Mouse (Mus musculus) neural tube, embryonic 12.5 days (tissue): ENCODE measurements around the gene Aprt. TPM values are rescaled to one million over a fixed set of nuclear protein-coding genes. Genes with fewer than 3 reads are reported as not detected.

ENCODE experiments used
- ATAC-seq: fragments of 200-750 bp; cut with Nextera tagmentation; 2 replicates; pipeline ENCODE4 v1.8.0; 2017; ENCODE audit warnings: low read depth, mild to moderate bottlenecking, moderate TSS enrichment, moderate library complexity; ENCODE audit not compliant: low FRiP score
- H3K27ac ChIP-seq: fragments of 300-500 bp; sonication (generic); 2 replicates; pipeline ENCODE4 v1.5.1; 2016
- H3K27me3 ChIP-seq: fragments of 300-500 bp; sonication (generic); replicated peaks from 2 replicates; pipeline ENCODE4 v1.6.1; 2016; ENCODE audit warnings: mild to moderate bottlenecking
- H3K36me3 ChIP-seq: fragments of 300-500 bp; sonication (generic); 2 replicates; pipeline ENCODE4 v1.6.1; 2016; ENCODE audit warnings: mild to moderate bottlenecking
- H3K4me1 ChIP-seq: fragments of 300-500 bp; sonication (generic); 2 replicates; pipeline ENCODE4 v1.6.1; 2016
- H3K4me2 ChIP-seq: fragments of 300-500 bp; sonication (generic); replicated peaks from 2 replicates; pipeline ENCODE4 v1.6.1; 2016; ENCODE audit warnings: mild to moderate bottlenecking
- H3K4me3 ChIP-seq: fragments of 300-500 bp; sonication (generic); 2 replicates; pipeline ENCODE4 v1.5.1; 2016
- H3K9ac ChIP-seq: fragments of 300-500 bp; sonication (generic); 2 replicates; pipeline ENCODE4 v1.6.1; 2016; ENCODE audit warnings: mild to moderate bottlenecking
- H3K9me3 ChIP-seq: fragments of 300-500 bp; sonication (generic); 2 replicates; pipeline ENCODE4 v1.6.1; 2016; ENCODE audit warnings: mild to moderate bottlenecking
- WGBS: fragments of 180-500 bp; shearing (Covaris S2); methylation state at CpG from one replicate; pipeline ENCODE4 v1.1.7; 2016; 5-methylcytosine and 5-hydroxymethylcytosine counted together
- polyA plus RNA-seq: library from polyadenylated mRNA; unstranded; fragments of >200 nt; fragmentation: Nextera tagmentation; extraction: Ambion mirVana; gene quantifications from 2 replicates; pipeline ENCODE4 v1.2.1, GENCODE M21; 2016

The Aprt gene
- polyA plus RNA-seq, 1 experiment from 2014 or later: 182 TPM

DNA sequence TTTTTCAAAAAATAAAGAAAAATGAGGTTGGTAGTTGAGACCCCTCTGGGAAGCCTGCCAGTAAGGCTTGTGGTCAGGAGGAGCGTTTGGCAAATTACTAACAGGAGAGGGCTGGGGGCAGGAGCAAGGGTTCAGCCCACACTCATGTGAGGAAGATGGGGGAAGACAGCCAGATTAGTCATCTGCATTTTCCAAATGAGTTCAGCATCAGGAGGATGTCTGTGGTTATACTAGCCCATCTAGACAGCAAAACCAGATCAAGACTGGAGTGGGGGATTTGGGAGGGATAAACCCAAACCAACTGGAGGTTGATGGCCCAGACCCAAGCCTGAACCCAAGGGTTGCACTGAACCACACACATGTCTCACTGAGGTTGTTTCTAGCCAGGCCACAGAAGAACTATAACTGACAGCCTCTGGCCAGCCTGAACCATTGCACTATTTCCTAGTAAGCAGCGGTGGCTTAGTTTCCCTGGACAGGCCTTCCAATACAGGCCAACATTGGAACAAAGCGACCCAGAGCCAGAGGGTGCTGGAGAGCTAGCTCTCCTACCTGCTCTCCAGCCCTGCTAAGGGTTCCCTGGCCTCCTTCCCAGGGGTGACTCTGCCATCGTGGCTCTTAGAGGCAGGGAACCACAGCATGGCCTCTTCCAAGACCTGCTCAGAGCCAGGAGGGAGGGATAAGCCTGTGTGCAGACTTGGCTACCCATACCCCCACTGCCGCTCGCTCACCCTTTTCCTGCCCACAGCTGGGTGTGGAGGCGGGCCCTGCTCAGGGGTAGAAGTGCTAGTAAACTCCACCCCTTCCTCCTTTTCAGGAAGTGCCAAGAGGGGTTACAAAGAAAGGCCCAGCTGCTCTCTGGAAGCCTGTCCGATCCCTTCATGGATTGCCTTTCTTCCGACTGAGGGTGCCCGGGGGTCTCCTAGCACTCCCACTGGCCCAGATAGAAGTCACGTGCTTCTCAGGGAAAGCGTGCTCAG is 20.4 kb downstream of the Aprt start:
- Histone ChIP-seq H3K4me3 (no peak overlapping the region), H3K27ac (no peak overlapping the region), H3K27me3 (peaks cover 6% of the 10 kb centered on the region), H3K9me3 (no peaks in the 10 kb centered on the region), H3K9ac (no peak overlapping the region), H3K4me2 (no peak overlapping the region), H3K4me1 (peaks cover 10% of the 10 kb centered on the region; the same call in 1 of the 2 replicates), H3K36me3 (no peaks in the 10 kb centered on the region)
- 69% methylated on average over 12 of the region's 12 CpGs for WGBS
- ATAC-seq: no peak

DNA sequence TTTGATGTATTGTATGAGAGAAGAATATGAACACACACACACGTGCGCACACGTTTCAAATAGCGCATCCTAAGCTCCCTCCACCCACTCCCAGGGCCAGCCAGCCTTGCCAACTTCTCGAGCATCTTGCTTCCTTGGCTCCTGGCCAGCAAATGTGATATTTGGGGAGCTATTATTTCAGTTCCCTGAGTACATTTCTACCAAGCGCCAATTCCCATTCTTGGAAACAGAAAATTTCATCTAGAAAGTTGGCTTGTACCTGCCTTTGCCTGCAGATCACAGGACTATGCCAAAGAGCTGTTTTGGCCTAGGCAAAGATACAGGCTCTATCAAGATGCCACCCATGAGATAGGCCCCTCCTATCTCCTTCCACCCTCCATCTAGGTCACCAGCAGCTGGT is 21.9 kb downstream of the Aprt start:
- H3K27ac ChIP-seq: no peak overlapping the region
- H3K9ac ChIP-seq: no peak overlapping the region
- no peaks in the 10 kb centered on the region for H3K9me3 ChIP-seq
- 88% methylated on average over 6 of the region's 6 CpGs for WGBS
- H3K4me1 ChIP-seq: peaks cover 21% of the 10 kb centered on the region; the same call in 1 of the 2 replicates
- no peak overlapping the region for H3K4me3 ChIP-seq
- no peak overlapping the region for H3K4me2 ChIP-seq
- H3K27me3 ChIP-seq: peaks cover 21% of the 10 kb centered on the region
- no peaks in the 10 kb centered on the region for H3K36me3 ChIP-seq
- no peak for ATAC-seq

DNA sequence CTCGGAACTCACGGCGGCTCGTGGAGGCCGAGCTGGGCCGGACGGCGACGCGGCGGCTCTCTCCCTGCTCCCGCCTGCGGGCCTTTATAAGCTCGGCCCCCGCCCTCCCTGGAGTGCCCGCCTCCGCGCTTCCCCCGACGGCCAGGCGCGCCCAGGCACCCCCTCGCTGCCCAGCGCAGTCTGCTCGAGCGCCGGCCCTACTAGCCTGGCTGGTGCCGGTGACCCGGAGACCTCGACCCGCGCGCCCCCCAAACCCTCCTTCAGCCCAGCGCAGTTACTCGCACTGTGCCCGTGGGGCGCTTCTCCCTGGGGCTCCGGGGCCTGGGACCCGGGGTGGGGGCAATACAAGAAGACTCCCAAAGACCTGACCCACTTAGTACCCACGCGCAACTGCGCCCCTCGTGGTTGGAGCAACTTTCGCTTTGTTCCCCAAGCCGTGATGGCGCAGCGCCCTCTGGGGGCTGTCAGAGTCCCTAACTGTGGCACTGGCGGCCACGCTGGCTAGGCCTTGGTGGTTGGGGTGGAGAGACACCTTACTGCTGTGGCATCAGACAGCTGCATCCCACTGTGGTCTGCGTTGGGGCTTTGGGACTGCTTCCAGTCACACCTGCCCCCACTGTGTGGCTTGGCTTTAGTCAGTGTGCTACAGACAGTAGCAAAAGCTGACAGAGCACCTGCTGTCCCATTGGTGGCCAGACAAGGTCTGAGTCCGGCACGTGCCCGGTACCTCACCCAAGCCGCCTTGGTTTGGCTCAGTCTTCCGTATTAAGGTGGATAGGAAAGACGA is 25.3 kb downstream of the Aprt start, which contains the start of gene Piezo1:
Gene Piezo1, minus strand, starts transcription at position 65 of the 787 bp plus-strand sequence.
- Histone ChIP-seq H3K9ac (peak within 1 kb of the TSS; percentile 68), H3K27ac (no peak within 1 kb of the TSS), H3K27me3 (peaks cover 33% of the 10 kb centered on the region), H3K4me3 (peak within 1 kb of the TSS; percentile 52), H3K36me3 (no peaks in the 10 kb centered on the region), H3K4me1 (peaks cover 23% of the 10 kb centered on the region; the same call in 1 of the 2 replicates), H3K4me2 (peak within 1 kb of the TSS; percentile 90), H3K9me3 (no peaks in the 10 kb centered on the region)
- peak; percentile 65; the same call in 1 of the 2 replicates for ATAC-seq
- 13% methylated on average over 56 of the region's 56 CpGs for WGBS

DNA sequence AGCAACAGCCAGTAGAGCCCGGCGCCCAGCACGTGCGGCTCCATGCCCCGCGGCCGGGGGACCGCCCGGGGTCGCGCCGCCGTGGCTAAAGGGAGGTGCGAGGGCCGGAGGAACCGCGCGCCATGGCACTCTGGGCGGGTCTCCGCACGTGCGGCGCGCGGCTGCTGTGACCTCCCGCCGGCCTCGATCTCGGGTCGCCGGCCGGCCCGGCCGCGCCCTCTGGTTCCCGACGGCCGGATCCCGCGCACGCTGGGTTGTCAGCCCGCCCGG is 25.8 kb downstream of the Aprt start:
- Histone ChIP-seq H3K27me3 (peaks cover 33% of the 10 kb centered on the region), H3K4me3 (peak overlapping the region; percentile 52), H3K27ac (no peak overlapping the region), H3K4me2 (peak overlapping the region; percentile 90), H3K9ac (peak overlapping the region; percentile 68), H3K9me3 (no peaks in the 10 kb centered on the region), H3K4me1 (peaks cover 23% of the 10 kb centered on the region; the same call in 1 of the 2 replicates), H3K36me3 (no peaks in the 10 kb centered on the region)
- WGBS: under 1% methylated on average over 43 of the region's 43 CpGs
- no peak for ATAC-seq

DNA sequence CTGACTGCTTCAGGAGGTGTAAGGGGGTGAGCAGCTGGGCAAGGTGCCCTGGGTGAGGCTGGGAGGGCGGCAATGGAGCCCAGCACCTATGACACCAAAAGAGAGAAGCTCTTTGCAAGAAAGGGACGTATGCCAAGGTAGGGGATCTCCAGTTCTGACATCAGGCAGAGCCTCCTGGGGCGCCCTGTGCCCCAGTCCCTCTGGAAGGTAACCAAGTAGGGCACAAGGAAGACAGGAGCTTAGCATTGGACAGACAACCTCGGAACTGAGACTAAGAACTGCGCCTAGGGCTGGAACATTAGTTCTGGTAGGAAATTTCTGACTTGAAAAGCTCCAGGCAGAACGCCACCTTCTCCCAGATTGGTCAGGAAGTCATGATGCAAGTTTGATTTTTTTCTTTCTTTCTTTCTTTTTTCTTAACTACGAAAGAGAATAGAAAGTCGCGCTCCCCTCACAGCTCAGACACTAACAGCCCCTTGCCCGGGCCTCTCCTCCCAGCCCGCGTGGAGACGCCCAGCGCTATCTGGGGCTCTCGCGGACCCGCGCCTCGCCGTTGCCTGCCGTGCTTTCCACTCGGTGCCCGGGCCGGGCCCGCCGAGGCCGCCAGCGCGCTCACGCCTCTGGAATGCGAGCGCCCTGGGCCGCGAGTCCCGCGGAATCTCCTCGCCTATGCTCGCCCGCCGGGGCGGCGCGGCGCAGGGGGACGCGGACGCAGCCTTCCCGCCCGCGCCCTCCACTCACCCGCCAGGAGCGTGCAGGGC is 26.3 kb downstream of the Aprt start:
- Histone ChIP-seq H3K27me3 (peaks cover 33% of the 10 kb centered on the region), H3K36me3 (no peaks in the 10 kb centered on the region), H3K27ac (no peak overlapping the region), H3K4me1 (peaks cover 23% of the 10 kb centered on the region; the same call in 1 of the 2 replicates), H3K9me3 (no peaks in the 10 kb centered on the region), H3K4me2 (peak overlapping the region; percentile 90), H3K9ac (peak overlapping the region; percentile 68), H3K4me3 (peak overlapping the region; percentile 52)
- 5% methylated on average over 52 of the region's 52 CpGs for WGBS
- ATAC-seq: peak; percentile 48; the same call in 1 of the 2 replicates

DNA sequence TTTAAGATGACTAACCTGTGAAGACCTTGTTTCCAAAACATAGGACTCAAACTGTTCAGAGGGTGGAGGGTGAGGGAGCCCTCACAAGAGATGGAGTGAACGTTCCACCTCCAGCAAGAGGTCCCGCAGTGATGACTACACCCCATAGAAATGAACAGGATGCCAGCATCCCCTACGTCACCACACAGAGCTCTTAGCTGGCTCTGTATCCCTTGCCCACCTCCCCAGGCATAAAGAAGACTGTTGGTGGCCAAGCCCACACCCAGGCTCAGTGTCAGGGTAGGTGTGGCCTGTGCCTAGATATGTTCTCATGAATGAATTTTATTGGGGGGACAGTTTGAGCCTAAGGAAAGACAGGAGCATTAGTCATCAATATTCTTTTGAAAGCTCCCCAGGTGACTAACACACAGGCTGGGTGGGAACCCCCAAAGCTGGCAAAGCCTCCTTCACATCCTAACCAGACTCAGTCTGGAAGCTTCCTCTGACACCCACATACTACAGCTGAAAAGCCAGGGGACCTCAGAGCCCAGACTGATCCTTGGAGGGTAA is 27.7 kb downstream of the Aprt start:
- H3K4me1 ChIP-seq: peaks cover 23% of the 10 kb centered on the region; the same call in 1 of the 2 replicates
- no peaks in the 10 kb centered on the region for H3K9me3 ChIP-seq
- H3K27me3 ChIP-seq: peaks cover 33% of the 10 kb centered on the region
- H3K36me3 ChIP-seq: no peaks in the 10 kb centered on the region
- peak overlapping the region; percentile 15 for H3K4me2 ChIP-seq
- no peak overlapping the region for H3K27ac ChIP-seq
- no peak overlapping the region for H3K4me3 ChIP-seq
- no peak overlapping the region for H3K9ac ChIP-seq
- WGBS: 82% methylated on average over 3 of the region's 3 CpGs
- no peak for ATAC-seq

DNA sequence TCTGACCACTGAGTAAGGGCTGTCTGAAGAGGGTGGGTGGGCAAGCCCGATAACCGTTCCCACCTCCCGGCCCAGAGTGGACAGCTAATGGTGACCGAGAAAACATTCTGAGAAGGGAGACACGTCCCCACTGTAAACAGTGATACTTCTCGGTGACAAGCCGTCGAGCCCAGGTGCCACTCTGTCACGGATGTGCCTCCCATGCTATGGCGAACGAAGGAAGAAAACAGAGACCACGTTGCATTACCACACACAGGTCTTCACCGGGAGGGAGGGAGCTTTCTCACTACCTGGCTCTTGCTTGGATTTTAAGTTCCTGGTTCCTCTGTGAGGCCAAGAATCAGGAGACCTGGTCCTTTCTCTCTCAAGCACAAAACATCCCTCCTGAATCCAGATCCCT is 28.4 kb downstream of the Aprt start:
- WGBS: 63% methylated on average over 13 of the region's 13 CpGs
- no peak overlapping the region for H3K27ac ChIP-seq
- peaks cover 23% of the 10 kb centered on the region; the same call in 1 of the 2 replicates for H3K4me1 ChIP-seq
- H3K4me2 ChIP-seq: 0 out of 2 replicates have a peak overlapping the region, but pooled peaks have one; percentile 1
- no peaks in the 10 kb centered on the region for H3K36me3 ChIP-seq
- no peak overlapping the region for H3K9ac ChIP-seq
- peaks cover 33% of the 10 kb centered on the region for H3K27me3 ChIP-seq
- no peak overlapping the region for H3K4me3 ChIP-seq
- no peaks in the 10 kb centered on the region for H3K9me3 ChIP-seq
- no peak for ATAC-seq

DNA sequence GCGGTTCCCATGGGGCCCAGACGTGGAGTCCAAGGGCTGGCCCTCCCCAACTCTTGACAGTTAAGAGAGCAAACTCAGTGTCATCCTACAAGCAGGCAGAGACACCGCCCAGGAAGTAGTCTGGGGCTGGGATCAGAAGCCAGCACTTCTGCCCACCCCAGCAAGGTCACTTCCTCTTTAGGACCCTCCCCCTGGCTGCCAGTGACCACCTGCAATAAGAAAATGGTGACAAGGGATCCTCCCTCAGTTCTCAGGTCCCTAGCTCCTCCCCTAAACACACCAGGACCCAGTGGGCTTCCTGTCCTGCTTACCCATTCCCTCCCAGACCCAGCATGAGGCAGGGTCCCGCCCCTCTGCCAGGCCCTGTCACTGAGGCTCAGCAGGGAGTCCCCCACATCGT is 28.9 kb downstream of the Aprt start:
- Histone ChIP-seq H3K9ac (no peak overlapping the region), H3K4me3 (no peak overlapping the region), H3K4me2 (0 out of 2 replicates have a peak overlapping the region, but pooled peaks have one; percentile 1), H3K36me3 (no peaks in the 10 kb centered on the region), H3K9me3 (no peaks in the 10 kb centered on the region), H3K4me1 (peaks cover 23% of the 10 kb centered on the region; the same call in 1 of the 2 replicates), H3K27me3 (peaks cover 33% of the 10 kb centered on the region), H3K27ac (no peak overlapping the region)
- WGBS: 27% methylated on average over 5 of the region's 5 CpGs
- ATAC-seq: no peak

DNA sequence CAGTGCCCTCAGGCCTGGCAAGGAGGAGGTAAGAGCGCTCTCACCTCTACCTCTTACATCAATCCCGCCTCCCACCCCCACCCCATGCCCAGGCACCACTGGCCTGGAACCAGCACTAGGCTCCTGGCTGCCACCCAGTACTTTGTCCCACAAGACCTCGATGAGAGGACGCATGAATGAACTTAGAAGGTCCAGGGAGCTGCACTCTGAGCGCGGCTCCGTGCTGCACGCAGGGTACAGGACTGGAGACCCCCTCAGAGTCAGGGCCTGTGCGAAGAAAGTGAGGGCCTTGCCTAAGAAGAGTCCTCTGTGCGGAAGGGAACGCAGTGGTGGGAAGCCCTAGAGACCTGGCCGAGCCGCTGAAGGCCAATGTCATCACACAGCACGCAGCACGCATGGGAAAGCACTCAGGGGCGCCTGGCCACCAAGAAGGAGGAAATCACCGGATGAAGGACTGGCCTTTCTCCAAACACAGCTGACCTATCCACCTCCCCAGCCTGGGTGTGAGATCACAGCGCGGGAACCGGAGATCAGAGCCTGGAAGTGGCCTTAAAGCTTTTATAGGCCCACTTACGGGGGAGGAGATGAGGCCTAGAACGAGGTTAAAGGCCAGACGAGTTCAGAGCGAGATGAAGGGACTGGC is 29.8 kb downstream of the Aprt start:
- Histone ChIP-seq H3K27me3 (peaks cover 33% of the 10 kb centered on the region), H3K27ac (no peak overlapping the region), H3K9me3 (no peaks in the 10 kb centered on the region), H3K4me3 (no peak overlapping the region), H3K4me1 (peaks cover 23% of the 10 kb centered on the region; the same call in 1 of the 2 replicates), H3K36me3 (no peaks in the 10 kb centered on the region), H3K4me2 (peak overlapping the region; percentile 1; the same call in 1 of the 2 replicates), H3K9ac (no peak overlapping the region)
- 55% methylated on average over 24 of the region's 24 CpGs for WGBS
- no peak for ATAC-seq

DNA sequence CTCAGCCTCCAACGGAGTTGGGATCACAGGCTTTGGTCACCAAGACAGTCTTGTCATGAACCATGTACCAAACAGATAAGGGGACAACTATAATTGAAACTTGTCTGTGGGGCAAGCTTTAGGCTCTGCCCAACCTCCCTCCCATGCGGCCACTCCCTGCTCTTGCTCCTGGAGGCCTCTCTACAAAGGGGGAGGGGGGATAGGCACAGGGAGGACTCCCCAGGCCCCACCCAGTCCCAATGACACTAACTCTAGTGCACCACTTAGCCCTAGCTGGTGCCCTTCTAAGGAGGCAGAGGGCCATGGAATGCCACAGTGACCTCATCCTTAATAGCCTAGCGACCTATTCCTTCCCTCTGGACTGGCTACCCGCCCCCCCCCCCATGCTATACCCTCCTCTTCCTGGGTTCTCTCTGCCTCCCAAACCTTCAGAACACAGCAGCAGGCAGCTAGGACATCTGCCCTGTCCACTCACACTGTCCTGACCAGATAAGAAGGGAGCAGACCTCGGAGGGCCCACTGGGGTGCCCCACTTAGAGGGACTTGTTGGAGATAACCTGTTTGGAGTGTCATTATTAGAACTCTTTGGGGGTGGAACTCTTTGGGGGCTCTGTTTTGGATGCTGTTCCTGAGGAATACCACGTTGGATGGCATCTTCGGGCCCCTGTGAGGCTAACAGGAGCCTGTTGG is 30.5 kb downstream of the Aprt start:
- H3K36me3 ChIP-seq: no peaks in the 10 kb centered on the region
- 84% methylated on average over 7 of the region's 7 CpGs for WGBS
- peaks cover 19% of the 10 kb centered on the region; the same call in 1 of the 2 replicates for H3K4me1 ChIP-seq
- H3K27me3 ChIP-seq: peaks cover 26% of the 10 kb centered on the region
- no peaks in the 10 kb centered on the region for H3K9me3 ChIP-seq
- H3K4me3 ChIP-seq: no peak overlapping the region
- H3K4me2 ChIP-seq: no peak overlapping the region
- no peak for ATAC-seq
- no peak overlapping the region for H3K27ac ChIP-seq
- no peak overlapping the region for H3K9ac ChIP-seq
